Mouse (Mus musculus): ENCODE measurements around the gene Foxp1. TPM values are rescaled to one million over a fixed set of nuclear protein-coding genes. Genes with fewer than 3 reads are reported as not detected.

The Foxp1 gene
- polyA plus RNA-seq, 1 experiment from 2014 or later: 65.4 TPM

GRCm38 (mm10) chr6:99328634-99329033 lies 193.9 kb downstream of the Foxp1 start:
- Histone ChIP-seq H3K27ac (replicated peaks; ENCODE audit: low read depth, low read length) (no peak overlapping the region), H3K4me2 (ENCODE audit: low read depth, severe bottlenecking) (no peak overlapping the region), H3K9ac (ENCODE audit: low read length) (no peak overlapping the region), H3K9me3 (ENCODE audit: control insufficient read depth, low read length) (no peaks in the 10 kb centered on the region), H3K27me3 (ENCODE audit: control insufficient read depth, insufficient read depth, low read length) (0 out of 2 replicates have a peak, but pooled peaks cover 2% of the 10 kb centered on the region), H3K4me1 (ENCODE audit: control insufficient read depth, insufficient read depth, low read length) (no peaks in the 10 kb centered on the region), H3K4me3 (ENCODE audit: low read depth, low read length) (no peak overlapping the region), H3K36me3 (ENCODE audit: control insufficient read depth, insufficient read depth, low read length) (no peaks in the 10 kb centered on the region)
- WGBS: 12% methylated on average over 2 of the region's 2 CpGs
- DNase-seq (ENCODE audit: low spot score) (no peak), ATAC-seq (ENCODE audit: insufficient number of reproducible peaks, low FRiP score, low TSS enrichment, low read depth) (no peak)

DNA sequence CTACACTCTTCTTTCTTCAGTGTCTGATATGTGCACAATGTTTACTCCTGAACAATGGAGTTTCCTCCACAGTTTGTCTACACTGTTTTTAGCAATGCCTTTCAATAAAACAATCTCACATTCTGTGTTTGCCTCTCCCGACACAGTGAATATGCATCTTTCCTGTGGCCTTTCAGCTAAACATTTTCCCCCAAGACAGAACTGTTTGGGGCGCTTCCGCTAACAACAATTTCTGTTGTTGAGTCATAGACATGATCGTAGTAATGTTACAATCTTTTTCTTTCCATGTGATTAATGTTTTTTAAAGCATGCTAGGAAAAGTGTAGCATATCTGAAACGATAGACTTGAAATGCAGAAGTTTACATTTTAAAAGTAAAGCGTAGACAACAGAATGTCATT lies 194.4 kb downstream of the Foxp1 start:
- H3K4me3 ChIP-seq (ENCODE audit: low read depth, low read length): no peak overlapping the region
- no peaks in the 10 kb centered on the region for H3K36me3 ChIP-seq (ENCODE audit: control insufficient read depth, insufficient read depth, low read length)
- no peak for ATAC-seq (ENCODE audit: insufficient number of reproducible peaks, low FRiP score, low TSS enrichment, low read depth)
- H3K27ac ChIP-seq (replicated peaks; ENCODE audit: low read depth, low read length): no peak overlapping the region
- no peaks in the 10 kb centered on the region for H3K9me3 ChIP-seq (ENCODE audit: control insufficient read depth, low read length)
- no peak overlapping the region for H3K4me2 ChIP-seq (ENCODE audit: low read depth, severe bottlenecking)
- H3K4me1 ChIP-seq (ENCODE audit: control insufficient read depth, insufficient read depth, low read length): no peaks in the 10 kb centered on the region
- no peak for DNase-seq (ENCODE audit: low spot score)
- WGBS: 78% methylated on average over 6 of the region's 6 CpGs
- no peak overlapping the region for H3K9ac ChIP-seq (ENCODE audit: low read length)
- H3K27me3 ChIP-seq (ENCODE audit: control insufficient read depth, insufficient read depth, low read length): no peaks in the 10 kb centered on the region

DNA sequence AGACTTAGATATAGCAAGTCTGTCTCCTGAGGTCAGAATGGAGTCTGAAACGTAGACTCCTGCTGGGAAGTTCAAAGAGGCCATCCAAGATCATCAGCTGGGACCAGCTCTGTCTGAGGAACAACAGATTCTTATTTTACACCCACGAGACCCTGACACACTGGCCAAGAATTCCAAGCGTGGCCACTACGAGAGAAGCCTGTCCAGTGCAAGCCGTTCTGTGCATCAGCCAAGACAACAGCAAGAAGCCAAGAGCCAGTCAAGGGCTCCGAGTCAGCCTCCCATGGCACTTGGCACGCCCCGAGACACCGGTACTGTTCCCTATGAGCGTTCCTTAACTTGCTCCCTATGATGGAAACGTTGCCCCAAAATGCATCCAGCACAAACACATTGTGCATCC lies 194.8 kb downstream of the Foxp1 start:
- no peak overlapping the region for H3K4me3 ChIP-seq (ENCODE audit: low read depth, low read length)
- no peaks in the 10 kb centered on the region for H3K27me3 ChIP-seq (ENCODE audit: control insufficient read depth, insufficient read depth, low read length)
- no peaks in the 10 kb centered on the region for H3K4me1 ChIP-seq (ENCODE audit: control insufficient read depth, insufficient read depth, low read length)
- H3K36me3 ChIP-seq (ENCODE audit: control insufficient read depth, insufficient read depth, low read length): no peaks in the 10 kb centered on the region
- H3K27ac ChIP-seq (replicated peaks; ENCODE audit: low read depth, low read length): no peak overlapping the region
- DNase-seq (ENCODE audit: low spot score) (no peak), ATAC-seq (ENCODE audit: insufficient number of reproducible peaks, low FRiP score, low TSS enrichment, low read depth) (no peak)
- WGBS: 84% methylated on average over 11 of the region's 11 CpGs
- H3K4me2 ChIP-seq (ENCODE audit: low read depth, severe bottlenecking): no peak overlapping the region
- no peaks in the 10 kb centered on the region for H3K9me3 ChIP-seq (ENCODE audit: control insufficient read depth, low read length)
- H3K9ac ChIP-seq (ENCODE audit: low read length): no peak overlapping the region

GRCm38 (mm10) chr6:99325881-99326280 lies 196.6 kb downstream of the Foxp1 start:
- no peak overlapping the region for H3K9ac ChIP-seq (ENCODE audit: low read length)
- no peaks in the 10 kb centered on the region for H3K27me3 ChIP-seq (ENCODE audit: control insufficient read depth, insufficient read depth, low read length)
- no peaks in the 10 kb centered on the region for H3K36me3 ChIP-seq (ENCODE audit: control insufficient read depth, insufficient read depth, low read length)
- no peaks in the 10 kb centered on the region for H3K4me1 ChIP-seq (ENCODE audit: control insufficient read depth, insufficient read depth, low read length)
- no peaks in the 10 kb centered on the region for H3K9me3 ChIP-seq (ENCODE audit: control insufficient read depth, low read length)
- 93% methylated on average over 2 of the region's 2 CpGs for WGBS
- H3K4me2 ChIP-seq (ENCODE audit: low read depth, severe bottlenecking): no peak overlapping the region
- no peak for ATAC-seq (ENCODE audit: insufficient number of reproducible peaks, low FRiP score, low TSS enrichment, low read depth)
- H3K27ac ChIP-seq (replicated peaks; ENCODE audit: low read depth, low read length): no peak overlapping the region
- no peak overlapping the region for H3K4me3 ChIP-seq (ENCODE audit: low read depth, low read length)
- no peak for DNase-seq (ENCODE audit: low spot score)

GRCm38 (mm10) chr6:99325461-99325860 lies 197.1 kb downstream of the Foxp1 start:
- 90% methylated on average over 5 of the region's 5 CpGs for WGBS
- no peak overlapping the region for H3K27ac ChIP-seq (replicated peaks; ENCODE audit: low read depth, low read length)

DNA sequence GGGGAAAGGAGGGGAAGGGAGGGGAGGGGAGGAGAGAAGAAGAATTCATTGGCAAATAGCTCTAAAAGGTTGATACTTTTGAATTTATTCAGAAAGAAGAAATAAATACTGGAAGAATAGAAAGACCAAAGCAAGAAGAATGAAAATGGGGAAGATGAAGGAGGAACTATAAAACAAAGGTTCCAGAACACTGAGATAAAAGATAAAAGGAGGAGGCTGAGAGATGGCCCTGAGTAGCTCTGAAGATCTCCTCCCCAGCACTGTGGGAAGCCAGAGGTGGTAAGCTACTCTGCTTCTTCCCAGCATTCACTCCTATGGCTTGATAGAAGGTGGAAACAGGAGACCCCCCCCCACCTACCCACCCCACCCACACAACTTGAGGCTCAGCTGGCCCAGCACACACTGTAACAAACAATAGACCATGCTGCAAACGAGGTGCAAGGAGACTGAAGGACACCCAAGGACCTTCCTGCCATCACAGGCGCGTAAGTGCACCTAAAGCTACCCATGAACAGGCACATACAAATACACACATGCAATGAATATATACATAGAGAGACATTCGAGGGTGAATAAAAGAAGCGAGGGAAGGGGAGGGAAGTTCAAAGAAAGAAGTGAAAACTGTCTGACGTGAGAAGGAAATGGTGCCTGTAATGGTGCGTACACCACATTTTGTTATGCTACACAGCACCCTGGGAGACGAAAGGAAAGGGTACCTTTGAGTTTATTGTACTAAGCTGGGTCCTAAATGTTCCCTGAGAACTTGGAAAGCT lies 200.2 kb downstream of the Foxp1 start:
- Histone ChIP-seq H3K4me1 (ENCODE audit: control insufficient read depth, insufficient read depth, low read length) (0 out of 2 replicates have a peak, but pooled peaks cover 2% of the 10 kb centered on the region), H3K4me3 (ENCODE audit: low read depth, low read length) (no peak overlapping the region), H3K36me3 (ENCODE audit: control insufficient read depth, insufficient read depth, low read length) (no peaks in the 10 kb centered on the region), H3K27ac (replicated peaks; ENCODE audit: low read depth, low read length) (no peak overlapping the region), H3K9ac (ENCODE audit: low read length) (no peak overlapping the region), H3K4me2 (ENCODE audit: low read depth, severe bottlenecking) (no peak overlapping the region), H3K9me3 (ENCODE audit: control insufficient read depth, low read length) (no peaks in the 10 kb centered on the region), H3K27me3 (ENCODE audit: control insufficient read depth, insufficient read depth, low read length) (no peaks in the 10 kb centered on the region)
- no peak for DNase-seq (ENCODE audit: low spot score)
- ATAC-seq (ENCODE audit: insufficient number of reproducible peaks, low FRiP score, low TSS enrichment, low read depth): no peak
- WGBS: 79% methylated on average over 8 of the region's 8 CpGs

More at GRCm38 (mm10) chr6:99325461-99325860, 197.1 kb downstream of the Foxp1 start:
- Histone ChIP-seq H3K27me3 (ENCODE audit: control insufficient read depth, insufficient read depth, low read length) (no peaks in the 10 kb centered on the region), H3K4me3 (ENCODE audit: low read depth, low read length) (no peak overlapping the region), H3K36me3 (ENCODE audit: control insufficient read depth, insufficient read depth, low read length) (no peaks in the 10 kb centered on the region), H3K9me3 (ENCODE audit: control insufficient read depth, low read length) (no peaks in the 10 kb centered on the region), H3K4me2 (ENCODE audit: low read depth, severe bottlenecking) (no peak overlapping the region), H3K4me1 (ENCODE audit: control insufficient read depth, insufficient read depth, low read length) (no peaks in the 10 kb centered on the region), H3K9ac (ENCODE audit: low read length) (no peak overlapping the region)
- ATAC-seq (ENCODE audit: insufficient number of reproducible peaks, low FRiP score, low TSS enrichment, low read depth) (no peak), DNase-seq (ENCODE audit: low spot score) (no peak)

DNA sequence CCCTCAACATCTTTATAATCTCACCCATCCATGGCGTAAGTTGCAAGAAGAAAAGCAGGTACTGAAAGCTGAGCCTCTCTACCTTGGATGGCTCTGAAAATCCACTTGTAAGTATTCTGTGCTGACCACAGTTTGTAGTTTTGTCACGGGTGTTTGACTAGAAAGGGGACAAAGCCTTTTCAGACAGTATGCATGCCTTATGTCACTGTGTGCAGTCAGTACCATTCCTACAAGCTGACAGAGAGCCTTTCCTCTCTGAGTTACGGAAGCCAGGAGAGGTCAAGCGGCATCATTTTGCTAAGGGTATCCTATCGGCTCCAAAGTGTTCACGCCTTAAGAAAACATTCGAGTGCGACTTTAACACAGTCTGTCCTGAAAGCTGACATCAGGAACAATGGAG lies 202.1 kb downstream of the Foxp1 start:
- H3K9me3 ChIP-seq (ENCODE audit: control insufficient read depth, low read length): no peaks in the 10 kb centered on the region
- H3K9ac ChIP-seq (ENCODE audit: low read length): no peak overlapping the region
- H3K4me1 ChIP-seq (ENCODE audit: control insufficient read depth, insufficient read depth, low read length): 0 out of 2 replicates have a peak, but pooled peaks cover 4% of the 10 kb centered on the region
- H3K4me3 ChIP-seq (ENCODE audit: low read depth, low read length): no peak overlapping the region
- no peaks in the 10 kb centered on the region for H3K27me3 ChIP-seq (ENCODE audit: control insufficient read depth, insufficient read depth, low read length)
- no peaks in the 10 kb centered on the region for H3K36me3 ChIP-seq (ENCODE audit: control insufficient read depth, insufficient read depth, low read length)
- ATAC-seq (ENCODE audit: insufficient number of reproducible peaks, low FRiP score, low TSS enrichment, low read depth) (no peak), DNase-seq (ENCODE audit: low spot score) (no peak)
- WGBS: 81% methylated on average over 8 of the region's 8 CpGs
- no peak overlapping the region for H3K27ac ChIP-seq (replicated peaks; ENCODE audit: low read depth, low read length)
- H3K4me2 ChIP-seq (ENCODE audit: low read depth, severe bottlenecking): no peak overlapping the region

DNA sequence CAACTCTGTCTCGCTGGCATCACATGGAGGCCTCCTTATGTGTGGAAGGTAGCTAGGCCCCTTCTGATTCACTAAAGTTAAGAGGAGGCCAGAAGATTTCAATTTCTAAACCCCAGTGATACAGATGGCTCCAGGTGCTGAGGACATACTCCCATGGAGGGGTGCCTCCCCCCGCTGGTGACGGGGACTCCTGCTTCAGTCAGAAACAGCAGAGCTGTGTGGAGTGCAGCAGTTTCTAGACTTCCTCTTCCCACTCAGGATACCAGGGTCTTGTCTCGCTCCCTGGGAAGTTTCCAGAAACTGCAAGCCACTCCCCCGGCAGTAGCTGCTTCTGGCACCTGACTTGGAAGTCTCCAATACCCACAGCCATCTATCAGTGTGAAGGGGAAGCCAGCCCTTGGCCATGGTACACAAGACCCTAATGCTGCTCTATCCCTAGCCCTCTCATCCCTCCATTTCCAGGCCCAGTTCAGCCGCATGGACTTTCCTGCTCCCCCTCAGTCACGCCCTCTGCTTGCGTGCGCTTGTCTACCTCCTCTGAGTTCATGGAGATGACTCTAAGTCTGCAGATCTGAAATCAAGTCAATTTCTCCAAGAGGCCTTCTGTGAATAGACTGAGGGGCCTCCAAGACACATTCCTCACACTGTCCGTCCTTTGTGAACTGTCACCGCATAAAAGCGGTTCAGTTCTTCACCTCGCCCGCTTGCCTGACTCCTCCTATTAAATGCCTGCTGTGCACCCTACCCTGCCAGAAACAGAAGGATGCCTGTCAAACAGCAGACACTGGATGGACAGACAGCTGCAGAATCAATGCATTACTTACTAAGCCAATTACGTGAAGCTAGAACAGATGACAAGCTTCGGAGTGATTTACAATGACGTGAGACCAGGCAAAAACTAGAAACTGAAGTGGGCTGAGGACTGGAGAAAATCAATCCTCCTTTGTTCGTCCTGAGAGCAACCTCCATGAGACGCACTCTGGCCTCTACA lies 202.8 kb downstream of the Foxp1 start:
- Histone ChIP-seq H3K9me3 (ENCODE audit: control insufficient read depth, low read length) (no peaks in the 10 kb centered on the region), H3K4me2 (ENCODE audit: low read depth, severe bottlenecking) (no peak overlapping the region), H3K36me3 (ENCODE audit: control insufficient read depth, insufficient read depth, low read length) (no peaks in the 10 kb centered on the region), H3K4me1 (ENCODE audit: control insufficient read depth, insufficient read depth, low read length) (0 out of 2 replicates have a peak, but pooled peaks cover 4% of the 10 kb centered on the region), H3K27ac (replicated peaks; ENCODE audit: low read depth, low read length) (no peak overlapping the region), H3K9ac (ENCODE audit: low read length) (no peak overlapping the region), H3K4me3 (ENCODE audit: low read depth, low read length) (no peak overlapping the region), H3K27me3 (ENCODE audit: control insufficient read depth, insufficient read depth, low read length) (no peaks in the 10 kb centered on the region)
- DNase-seq (ENCODE audit: low spot score) (no peak), ATAC-seq (ENCODE audit: insufficient number of reproducible peaks, low FRiP score, low TSS enrichment, low read depth) (no peak)
- WGBS: 83% methylated on average over 19 of the region's 19 CpGs

Measured in limb, embryonic 11.5 days (tissue).